Mouse (Mus musculus): ENCODE results near the gene H2-Oa. TPM values are rescaled to one million over a fixed set of nuclear protein-coding genes. Genes with fewer than 3 reads are reported as not detected.

Gene H2-Oa
- polyA plus RNA-seq, 1 experiment from 2014 or later: 0.25 TPM

- Histone ChIP-seq H3K36me3 (ENCODE audit: control insufficient read depth, insufficient read depth, low read length) (no peaks in the 10 kb centered on the region), H3K9ac (ENCODE audit: low read length) (no peak overlapping the region), H3K4me2 (replicated peaks; ENCODE audit: low read depth) (no peak overlapping the region), H3K27me3 (ENCODE audit: control insufficient read depth, insufficient read depth, low read length) (no peaks in the 10 kb centered on the region; the same call in 1 of the 2 replicates), H3K27ac (replicated peaks) (no peak overlapping the region), H3K9me3 (ENCODE audit: control insufficient read depth, low read length) (no peaks in the 10 kb centered on the region), H3K4me1 (replicated peaks; ENCODE audit: control insufficient read depth, insufficient read depth) (peaks cover 2% of the 10 kb centered on the region; the same call in 1 of the 2 replicates), H3K4me3 (ENCODE audit: low read depth, low read length) (no peak overlapping the region)
- 66% methylated on average over 7 of the region's 7 CpGs for WGBS
- ATAC-seq (ENCODE audit: low FRiP score, low TSS enrichment) (no peak), DNase-seq (ENCODE audit: low spot score) (no peak)
- TF ChIP-seq CTCF (IDR thresholded peaks at IDR 0.05; ENCODE audit: low read depth) (no peak), EP300 (optimal IDR thresholded peaks at IDR 0.05) (no peak)
Observed at GRCm38 (mm10) chr17:34137601-34138000, 45.5 kb downstream of the H2-Oa start.

GRCm38 (mm10) chr17:34138655-34139054 lies 46.5 kb downstream of the H2-Oa start:
- Histone ChIP-seq H3K4me3 (ENCODE audit: low read depth, low read length) (no peak overlapping the region), H3K4me1 (replicated peaks; ENCODE audit: control insufficient read depth, insufficient read depth) (peaks cover 2% of the 10 kb centered on the region; the same call in 1 of the 2 replicates), H3K36me3 (ENCODE audit: control insufficient read depth, insufficient read depth, low read length) (no peaks in the 10 kb centered on the region), H3K4me2 (replicated peaks; ENCODE audit: low read depth) (no peak overlapping the region), H3K9me3 (ENCODE audit: control insufficient read depth, low read length) (no peaks in the 10 kb centered on the region), H3K27ac (replicated peaks) (no peak overlapping the region), H3K27me3 (ENCODE audit: control insufficient read depth, insufficient read depth, low read length) (no peaks in the 10 kb centered on the region; the same call in 1 of the 2 replicates), H3K9ac (ENCODE audit: low read length) (no peak overlapping the region)
- ATAC-seq (ENCODE audit: low FRiP score, low TSS enrichment): no peak
- TF ChIP-seq CTCF (IDR thresholded peaks at IDR 0.05; ENCODE audit: low read depth) (no peak), EP300 (optimal IDR thresholded peaks at IDR 0.05) (no peak)
- WGBS: 78% methylated on average over 7 of the region's 7 CpGs
- DNase-seq (ENCODE audit: low spot score): no peak

DNA sequence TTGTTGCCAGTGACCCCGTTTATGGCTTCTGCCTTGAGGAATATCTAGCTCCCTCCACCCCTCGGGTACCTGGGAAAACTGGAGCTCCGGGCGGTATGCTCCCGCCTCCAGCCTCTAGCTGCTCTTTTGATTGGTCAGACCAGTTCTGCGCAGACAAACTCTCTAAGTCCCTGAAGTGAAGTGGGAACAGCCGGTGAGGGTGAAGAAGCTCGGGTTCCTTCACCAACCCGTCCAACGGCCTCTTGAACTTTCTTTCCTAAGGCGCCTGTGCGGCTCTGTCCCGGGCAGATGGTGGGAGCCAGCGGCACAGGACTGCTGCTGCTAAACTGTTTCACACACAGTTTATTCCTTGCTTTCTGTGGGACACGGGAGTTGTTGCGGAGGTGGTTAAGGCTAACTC lies 47.3 kb downstream of the H2-Oa start:
- 4% methylated on average over 16 of the region's 16 CpGs for WGBS
- H3K4me1 ChIP-seq (replicated peaks; ENCODE audit: control insufficient read depth, insufficient read depth): peaks cover 2% of the 10 kb centered on the region; the same call in 1 of the 2 replicates
- H3K36me3 ChIP-seq (ENCODE audit: control insufficient read depth, insufficient read depth, low read length): no peaks in the 10 kb centered on the region
- ATAC-seq (ENCODE audit: low FRiP score, low TSS enrichment) (no peak), DNase-seq (ENCODE audit: low spot score) (no peak)
- TF ChIP-seq EP300 (optimal IDR thresholded peaks at IDR 0.05): no peak
- no peak for TF ChIP-seq CTCF (IDR thresholded peaks at IDR 0.05; ENCODE audit: low read depth)
- no peak overlapping the region for H3K9ac ChIP-seq (ENCODE audit: low read length)
- H3K9me3 ChIP-seq (ENCODE audit: control insufficient read depth, low read length): no peaks in the 10 kb centered on the region
- peak overlapping the region; percentile 59 for H3K4me2 ChIP-seq (replicated peaks; ENCODE audit: low read depth)
- H3K27ac ChIP-seq (replicated peaks): no peak overlapping the region
- H3K27me3 ChIP-seq (ENCODE audit: control insufficient read depth, insufficient read depth, low read length): no peaks in the 10 kb centered on the region; the same call in 1 of the 2 replicates
- H3K4me3 ChIP-seq (ENCODE audit: low read depth, low read length): peak overlapping the region; percentile 27

- H3K4me1 ChIP-seq (replicated peaks; ENCODE audit: control insufficient read depth, insufficient read depth): peaks cover 2% of the 10 kb centered on the region; the same call in 1 of the 2 replicates
- no peak overlapping the region for H3K9ac ChIP-seq (ENCODE audit: low read length)
- H3K27me3 ChIP-seq (ENCODE audit: control insufficient read depth, insufficient read depth, low read length): no peaks in the 10 kb centered on the region; the same call in 1 of the 2 replicates
- 12% methylated on average over 5 of the region's 5 CpGs for WGBS
- H3K36me3 ChIP-seq (ENCODE audit: control insufficient read depth, insufficient read depth, low read length): no peaks in the 10 kb centered on the region
- ATAC-seq (ENCODE audit: low FRiP score, low TSS enrichment): no peak
- no peak overlapping the region for H3K4me2 ChIP-seq (replicated peaks; ENCODE audit: low read depth)
- no peak for TF ChIP-seq EP300 (optimal IDR thresholded peaks at IDR 0.05)
- TF ChIP-seq CTCF (IDR thresholded peaks at IDR 0.05; ENCODE audit: low read depth): no peak
- DNase-seq (ENCODE audit: low spot score): no peak
- H3K27ac ChIP-seq (replicated peaks): no peak overlapping the region
- no peak overlapping the region for H3K4me3 ChIP-seq (ENCODE audit: low read depth, low read length)
- no peaks in the 10 kb centered on the region for H3K9me3 ChIP-seq (ENCODE audit: control insufficient read depth, low read length)
Observed at GRCm38 (mm10) chr17:34140240-34140639, 48.1 kb downstream of the H2-Oa start.

GRCm38 (mm10) chr17:34141448-34141847 lies 49.3 kb downstream of the H2-Oa start:
- TF ChIP-seq CTCF (IDR thresholded peaks at IDR 0.05; ENCODE audit: low read depth) (no peak), EP300 (optimal IDR thresholded peaks at IDR 0.05) (no peak)
- no peaks in the 10 kb centered on the region for H3K9me3 ChIP-seq (ENCODE audit: control insufficient read depth, low read length)
- H3K27me3 ChIP-seq (ENCODE audit: control insufficient read depth, insufficient read depth, low read length): no peaks in the 10 kb centered on the region; the same call in 1 of the 2 replicates
- no peak overlapping the region for H3K9ac ChIP-seq (ENCODE audit: low read length)
- no peaks in the 10 kb centered on the region for H3K4me1 ChIP-seq (replicated peaks; ENCODE audit: control insufficient read depth, insufficient read depth)
- no peaks in the 10 kb centered on the region for H3K36me3 ChIP-seq (ENCODE audit: control insufficient read depth, insufficient read depth, low read length)
- ATAC-seq (ENCODE audit: low FRiP score, low TSS enrichment): no peak
- no peak for DNase-seq (ENCODE audit: low spot score)
- H3K4me2 ChIP-seq (replicated peaks; ENCODE audit: low read depth): no peak overlapping the region
- no peak overlapping the region for H3K27ac ChIP-seq (replicated peaks)
- 55% methylated on average over 4 of the region's 4 CpGs for WGBS
- H3K4me3 ChIP-seq (ENCODE audit: low read depth, low read length): no peak overlapping the region

DNA sequence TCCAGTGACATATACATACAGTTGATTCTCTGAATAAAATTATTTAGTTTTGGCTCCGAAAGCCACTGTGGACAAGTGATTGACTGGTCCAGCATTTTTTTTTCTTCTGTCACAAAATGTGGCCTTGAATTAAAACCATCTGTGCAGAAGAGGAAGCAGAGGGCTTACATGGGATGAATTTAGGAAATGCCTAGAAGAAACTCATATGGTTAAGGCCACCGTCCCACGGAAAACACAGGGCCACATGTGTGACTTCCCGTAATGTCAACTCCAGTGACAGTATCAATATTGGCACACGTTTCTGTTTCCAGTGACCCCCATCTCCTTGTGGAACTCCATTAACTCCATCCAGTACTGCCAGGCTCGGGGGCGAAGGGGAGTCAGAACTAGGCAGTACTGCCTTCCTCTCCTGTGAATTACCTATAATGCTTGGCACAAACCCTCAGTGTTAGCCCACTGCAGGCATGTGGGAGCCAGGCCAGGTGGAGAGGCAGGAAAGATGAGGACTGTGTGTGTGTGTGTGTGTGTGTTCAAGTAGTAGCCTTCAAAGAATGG lies 50.4 kb downstream of the H2-Oa start:
- WGBS: 73% methylated on average over 7 of the region's 7 CpGs
- no peak overlapping the region for H3K4me3 ChIP-seq (ENCODE audit: low read depth, low read length)
- no peaks in the 10 kb centered on the region for H3K4me1 ChIP-seq (replicated peaks; ENCODE audit: control insufficient read depth, insufficient read depth)
- no peaks in the 10 kb centered on the region for H3K9me3 ChIP-seq (ENCODE audit: control insufficient read depth, low read length)
- ATAC-seq (ENCODE audit: low FRiP score, low TSS enrichment): no peak
- no peaks in the 10 kb centered on the region for H3K36me3 ChIP-seq (ENCODE audit: control insufficient read depth, insufficient read depth, low read length)
- H3K27ac ChIP-seq (replicated peaks): peak overlapping the region; percentile 24; the same call in 1 of the 2 replicates
- TF ChIP-seq EP300 (optimal IDR thresholded peaks at IDR 0.05) (no peak), CTCF (IDR thresholded peaks at IDR 0.05; ENCODE audit: low read depth) (no peak)
- no peaks in the 10 kb centered on the region; the same call in 1 of the 2 replicates for H3K27me3 ChIP-seq (ENCODE audit: control insufficient read depth, insufficient read depth, low read length)
- H3K4me2 ChIP-seq (replicated peaks; ENCODE audit: low read depth): no peak overlapping the region
- H3K9ac ChIP-seq (ENCODE audit: low read length): no peak overlapping the region
- no peak for DNase-seq (ENCODE audit: low spot score)
